Mouse (Mus musculus) T-helper 17 cell (primary cell): Measurements from ENCODE around the gene Zscan4-ps2.

Experiments used
- in situ Hi-C, 2 experiments: fragments of 300-600 bp; cut with MboI, MseI; formaldehyde crosslinking; loops; 1 replicate in 1 of 2; 2 replicates in 1 of 2; pipeline ENCODE4 v1.15.1; 2025; ENCODE audit warnings: high pct_unique_total_duplicates in 2 of 2

The Zscan4-ps2 gene

DNA sequence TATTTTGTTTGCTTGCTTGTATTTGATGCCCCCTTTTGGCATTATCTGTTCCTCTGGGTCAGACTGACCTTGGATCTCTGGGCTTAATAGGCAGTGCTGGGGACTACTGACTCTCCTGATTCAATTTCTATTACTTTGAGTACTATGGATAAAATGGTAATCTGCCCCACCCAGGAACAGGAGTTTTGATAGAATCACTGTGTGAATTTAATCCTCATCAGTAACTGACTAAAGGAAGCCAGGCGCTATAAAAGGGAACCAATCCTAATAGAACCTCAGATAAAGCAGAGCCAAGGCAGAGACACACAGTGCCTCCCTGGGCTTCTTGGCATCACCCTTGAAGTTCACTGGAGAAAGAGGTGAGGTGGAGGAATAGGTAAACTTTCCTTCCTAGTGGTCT is at the start of gene Zscan4-ps2:
TSS of gene Zscan4-ps2 (plus strand) at position 301 of the 400 bp plus-strand sequence.
- in situ Hi-C loops: loop anchor here in 1 of 2 experiments (10.0 to 25.0 kb wide), 2 partner anchors 101 to 502 kb away; partner anchors contain the start of gene Zscan4c
